Mouse (Mus musculus) spleen, postnatal 10 days (tissue): ENCODE measurements around the gene Ptpru.

ENCODE experiments used
- DNase-seq, 2 experiments: peaks; one replicate each; pipeline ENCODE4 v3.0.0; 2021 to 2022; ENCODE audit warnings: low spot score in 2 of 2

Gene Ptpru

GRCm38 (mm10) chr4:131786800-131787199 is 51.3 kb downstream of the Ptpru start:
- DNase-seq, result no peak

- DNase-seq, result peak in 1 of 2 experiments; percentile 64
Measured at GRCm38 (mm10) chr4:131784034-131784433, 54.1 kb downstream of the Ptpru start.

- DNase-seq, result no peak
Measured at GRCm38 (mm10) chr4:131781023-131781422, 57.1 kb downstream of the Ptpru start.

DNA sequence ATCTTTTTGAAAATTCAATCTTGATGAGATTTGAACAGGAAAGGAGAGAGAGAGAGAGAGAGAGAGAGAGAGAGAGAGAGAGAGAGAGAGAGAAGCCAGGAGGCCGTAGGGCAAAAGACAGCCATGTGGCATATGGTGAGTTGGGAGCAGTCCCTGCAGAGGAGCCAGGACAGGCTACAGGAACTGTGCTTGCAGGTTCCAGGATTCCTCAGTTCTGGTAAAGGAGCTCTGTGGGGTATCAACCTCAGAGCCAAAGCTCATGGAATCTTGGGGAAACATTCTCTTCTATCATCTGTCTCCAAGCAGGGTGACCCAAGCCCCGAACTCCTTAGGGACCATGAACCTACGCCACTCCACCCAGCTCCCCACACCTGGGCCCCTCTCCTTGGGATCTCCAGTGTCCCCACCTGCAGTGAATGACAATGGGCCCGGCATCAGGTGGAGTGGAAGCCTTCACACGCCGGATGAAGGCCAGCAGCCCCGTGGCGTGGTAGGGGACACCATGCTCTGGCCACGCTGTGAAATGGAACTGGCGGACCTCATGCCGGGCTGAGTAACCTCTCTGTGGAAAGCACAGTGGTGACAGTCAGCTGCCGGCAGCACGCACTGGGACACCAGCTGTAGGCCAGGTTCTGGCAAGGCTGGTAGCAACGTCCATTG is 59.3 kb downstream of the Ptpru start:
- no peak for DNase-seq

DNA sequence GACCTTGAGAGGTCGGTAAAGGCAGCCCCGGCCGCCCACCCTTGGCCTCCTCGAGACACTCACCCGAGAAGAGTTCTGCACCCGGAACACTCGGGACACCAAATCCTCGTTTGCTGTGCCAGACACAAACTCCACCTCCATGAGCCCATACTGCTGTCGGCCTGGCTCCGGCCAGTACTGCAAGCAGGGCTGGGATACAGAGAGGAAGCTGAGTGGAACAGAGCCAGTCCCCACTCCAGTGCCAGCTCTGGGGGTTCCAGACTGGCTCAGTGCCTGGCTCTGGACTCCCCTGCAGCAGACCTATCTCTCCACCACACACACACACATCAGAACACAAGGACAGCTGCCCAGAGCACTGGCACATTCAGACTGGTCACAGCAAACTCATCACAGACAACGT is 66.7 kb downstream of the Ptpru start:
- DNase-seq, result no peak

DNA sequence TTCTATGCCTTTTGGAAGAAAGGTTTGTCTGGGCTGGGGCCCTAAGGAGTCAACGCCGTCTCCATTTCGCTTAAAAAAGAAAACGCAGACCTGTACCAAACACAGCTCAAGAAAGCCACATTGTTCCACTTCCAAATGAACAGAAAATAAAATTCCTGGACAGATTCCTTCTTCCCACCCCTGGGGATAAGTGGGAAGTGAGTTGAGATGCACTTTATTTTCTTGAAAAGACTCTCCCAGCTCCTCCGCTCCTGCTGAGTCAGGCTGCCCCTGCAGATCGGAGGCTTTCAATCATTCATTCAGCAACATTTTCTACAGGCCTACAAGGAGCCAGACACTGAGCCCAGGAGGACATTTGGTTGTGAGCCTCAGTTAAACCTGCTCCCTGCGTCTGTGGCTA is 74.2 kb downstream of the Ptpru start:
- DNase-seq, result no peak

- no peak for DNase-seq
Measured at GRCm38 (mm10) chr4:131763479-131763878, 74.6 kb downstream of the Ptpru start.

DNA sequence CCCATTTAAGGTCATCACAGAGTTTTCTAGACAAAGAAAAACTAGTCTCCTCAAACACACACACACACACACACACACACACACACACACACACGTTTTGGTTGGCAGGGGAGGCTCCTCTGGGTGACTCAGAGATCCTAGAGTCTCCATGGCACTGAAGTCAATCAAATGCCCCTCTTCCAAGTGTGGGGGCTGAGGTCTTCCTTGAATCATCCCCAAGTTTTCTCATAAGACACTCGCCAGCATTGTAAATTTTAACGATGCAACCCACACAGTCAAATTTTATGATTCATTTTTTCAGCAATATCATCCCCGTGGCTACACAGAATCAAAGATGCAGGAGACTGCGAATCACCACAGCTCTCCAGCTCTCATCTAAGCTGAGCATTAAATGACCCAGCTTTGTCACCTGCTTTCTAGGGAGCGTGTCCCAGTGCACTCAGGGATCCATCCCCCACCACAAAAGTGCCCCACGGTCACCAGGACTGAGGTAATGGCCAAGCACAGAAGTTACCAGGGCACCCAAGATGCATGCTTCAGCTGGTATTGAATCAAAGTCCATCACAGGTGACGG is 75.8 kb downstream of the Ptpru start:
- no peak for DNase-seq

DNA sequence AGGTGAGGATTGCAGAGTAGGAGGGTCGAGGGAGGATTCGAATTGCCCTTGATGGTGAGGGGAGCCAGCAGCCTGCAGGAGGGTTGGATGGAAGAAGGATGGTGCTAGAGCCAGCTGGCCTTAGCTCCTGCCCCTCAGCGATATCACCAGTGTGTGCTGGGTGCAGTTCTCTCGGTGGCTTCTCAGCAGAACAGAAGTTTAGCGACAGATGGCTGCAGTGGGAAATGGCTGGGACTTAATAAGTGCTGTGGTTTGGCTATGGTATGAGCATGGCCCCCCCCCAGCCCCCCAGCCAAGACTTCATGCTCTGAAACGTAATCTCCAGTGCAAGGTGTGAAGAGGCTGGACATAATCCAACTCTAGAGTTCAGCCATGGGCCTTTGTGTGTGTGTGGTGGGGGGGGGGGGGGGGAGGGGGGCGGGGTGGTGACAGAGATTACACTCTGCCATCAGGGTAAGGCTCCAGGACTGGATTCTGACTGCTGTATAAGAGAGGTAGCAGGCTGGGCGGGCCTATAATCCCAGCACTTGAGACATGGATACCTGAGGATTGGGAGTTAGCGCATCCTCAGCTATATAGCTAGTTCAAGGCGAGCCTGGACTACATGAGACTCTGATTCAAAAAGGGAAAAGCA is 85.8 kb downstream of the Ptpru start:
- no peak for DNase-seq

DNA sequence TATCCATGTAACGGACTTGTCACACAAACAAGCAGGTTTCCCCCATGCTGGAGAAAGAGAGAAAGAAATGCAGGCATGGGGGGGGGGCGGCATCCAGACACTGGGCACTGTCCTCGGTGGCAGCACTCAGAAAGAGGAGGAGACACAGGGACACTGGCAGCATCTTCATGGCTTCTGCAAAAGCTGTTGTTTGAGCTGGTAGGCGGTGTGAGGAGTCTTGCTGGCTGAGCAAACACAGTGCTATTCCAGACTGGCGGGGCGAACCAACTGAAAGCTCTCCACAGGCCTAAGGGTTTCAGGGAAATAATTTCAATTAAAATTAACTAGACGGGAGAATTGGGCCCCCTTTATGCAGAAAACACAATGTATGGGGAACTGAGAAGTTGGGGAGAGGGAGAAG is 86.5 kb downstream of the Ptpru start:
- no peak for DNase-seq

- DNase-seq, result no peak
Measured at GRCm38 (mm10) chr4:131749802-131750201, 88.3 kb downstream of the Ptpru start.

DNA sequence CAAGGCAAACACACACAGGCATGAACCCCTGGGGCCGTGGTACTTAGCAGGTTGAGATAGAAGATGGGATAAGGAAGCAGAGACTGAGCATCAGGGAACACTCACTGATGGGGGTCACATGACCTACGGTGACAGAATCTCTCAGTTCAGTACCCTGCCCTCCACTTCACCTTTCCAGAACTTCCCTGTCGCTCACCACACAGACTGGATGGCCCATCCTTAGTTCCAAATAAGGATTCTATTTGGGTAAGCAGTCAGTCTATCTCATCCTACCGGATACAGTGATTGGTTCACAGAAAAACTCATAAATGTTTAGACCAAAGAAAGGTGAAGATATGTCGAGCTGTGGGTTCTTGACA is 93.4 kb downstream of the Ptpru start:
- no peak for DNase-seq

- no peak for DNase-seq
Measured at GRCm38 (mm10) chr4:131743831-131744684, 94.0 kb downstream of the Ptpru start.

- DNase-seq, result no peak
Measured at GRCm38 (mm10) chr4:131743031-131743430, 95.1 kb downstream of the Ptpru start.

DNA sequence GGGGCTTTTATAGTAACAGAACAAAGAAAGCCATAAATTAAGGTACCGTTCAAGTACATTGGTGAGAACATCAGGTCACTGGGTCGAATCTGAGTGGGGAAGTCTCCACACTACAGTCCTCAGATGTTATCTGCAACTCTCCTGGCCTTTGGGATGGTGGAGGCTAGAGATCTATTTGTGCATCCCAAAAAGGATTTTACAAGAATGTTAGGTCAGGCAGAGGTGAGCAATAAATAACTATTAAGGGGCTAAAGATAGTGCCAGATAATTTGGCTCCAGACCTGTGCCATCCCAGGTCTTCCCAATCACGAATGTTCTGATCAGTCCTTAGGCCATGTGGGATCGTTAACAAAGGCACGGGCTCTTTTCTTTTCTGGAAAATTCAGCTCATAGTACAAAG is 97.5 kb downstream of the Ptpru start:
- no peak for DNase-seq

DNA sequence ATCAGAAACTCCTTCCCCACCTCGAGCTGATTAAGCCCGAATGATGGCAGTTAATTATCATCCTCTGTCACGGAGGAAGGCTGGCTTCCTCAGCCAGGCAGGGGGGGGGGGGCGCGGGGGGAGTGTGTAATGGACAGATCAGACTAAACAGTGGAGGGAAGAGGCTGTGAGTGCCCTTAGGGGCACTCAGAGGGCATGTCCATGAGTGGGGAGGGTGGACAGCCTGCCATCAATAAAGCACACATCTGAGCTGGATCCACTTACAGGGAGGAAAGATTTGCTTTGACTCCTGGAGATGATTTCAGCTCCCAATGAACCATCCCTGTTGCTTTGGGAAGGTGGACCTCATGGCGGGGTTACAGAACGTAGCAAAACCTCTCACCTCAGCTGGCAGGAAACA is 109.5 kb downstream of the Ptpru start:
- DNase-seq, result no peak

- peak in 1 of 2 experiments; percentile 59 for DNase-seq
Measured at GRCm38 (mm10) chr4:131723415-131724080, 114.5 kb downstream of the Ptpru start.

- DNase-seq, result no peak
Measured at GRCm38 (mm10) chr4:131722121-131722841, 115.8 kb downstream of the Ptpru start.

GRCm38 (mm10) chr4:131719151-131719550 is 118.9 kb downstream of the Ptpru start:
- no peak for DNase-seq
